Mouse (Mus musculus) right cerebral cortex, postnatal 25 days (tissue): ENCODE measurements at regions not wholly inside any gene's neighbourhood (a gene's known extent, or its start where the extent isn't known, plus 50 kb on each side); places are given as distances from the start of the nearest gene placed in this dataset.

Source experiments
- DNase-seq: peaks from one replicate; pipeline ENCODE4 v3.0.0; 2022

DNA sequence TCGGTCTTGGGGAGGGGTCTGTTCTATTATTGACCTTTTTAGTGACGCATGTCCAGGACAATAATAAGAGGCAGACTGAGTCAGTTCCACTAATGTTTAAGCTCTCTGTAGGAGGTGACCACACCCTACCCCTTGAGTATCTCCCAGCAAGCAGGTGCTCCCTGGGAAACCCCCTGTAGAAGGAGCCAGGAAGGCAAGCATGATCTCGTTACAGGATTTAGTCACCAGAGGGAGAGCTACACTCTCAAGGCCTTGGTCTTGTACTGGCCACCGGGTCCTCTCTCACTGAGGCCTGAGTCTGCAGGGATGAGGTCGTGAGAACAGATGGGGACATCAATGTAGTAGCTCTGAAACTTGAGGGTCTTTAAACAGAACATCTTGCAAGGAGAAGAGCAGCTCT is 55.3 kb upstream of the Ccnd2 start:
- DNase-seq: no peak

DNA sequence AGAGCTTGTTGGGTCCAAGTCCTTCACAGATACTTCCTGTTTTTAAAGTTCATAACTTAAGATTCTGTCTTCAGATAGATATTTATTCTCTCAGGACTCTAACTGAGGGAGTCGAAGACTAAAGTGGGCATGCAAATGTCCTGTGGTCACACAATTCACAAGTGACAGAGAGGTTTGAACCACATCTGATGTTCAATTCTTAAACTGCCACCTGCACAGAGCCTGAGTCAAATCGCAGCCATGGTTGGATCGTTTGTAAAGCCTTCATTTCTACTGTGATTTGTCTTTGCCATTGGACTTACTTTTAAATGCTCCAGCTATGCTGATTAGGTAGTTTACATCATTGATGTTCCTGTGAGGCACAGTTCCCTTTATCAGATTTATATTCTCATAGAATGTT is 61.4 kb upstream of the Ccnd2 start:
- no peak for DNase-seq

DNA sequence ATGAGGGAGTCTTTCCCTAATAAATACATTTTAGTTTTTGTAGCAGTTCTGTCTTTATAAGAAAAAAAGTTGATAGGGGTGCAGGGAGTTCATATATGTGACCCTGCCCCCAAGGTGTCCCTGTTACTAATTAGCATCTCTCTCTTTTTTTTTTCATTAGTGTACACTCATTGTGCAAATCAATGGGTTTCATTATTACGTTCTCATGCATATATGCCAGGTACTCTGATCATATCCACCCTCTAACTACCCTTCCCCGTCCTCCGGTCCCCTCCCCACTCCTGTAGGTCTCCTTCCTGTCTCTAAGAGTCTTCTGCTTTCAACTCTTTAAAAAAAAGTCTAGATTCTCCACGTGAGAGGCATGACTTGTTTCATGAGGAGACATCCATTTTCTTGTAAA is 63.9 kb upstream of the Ccnd2 start:
- DNase-seq: no peak

DNA sequence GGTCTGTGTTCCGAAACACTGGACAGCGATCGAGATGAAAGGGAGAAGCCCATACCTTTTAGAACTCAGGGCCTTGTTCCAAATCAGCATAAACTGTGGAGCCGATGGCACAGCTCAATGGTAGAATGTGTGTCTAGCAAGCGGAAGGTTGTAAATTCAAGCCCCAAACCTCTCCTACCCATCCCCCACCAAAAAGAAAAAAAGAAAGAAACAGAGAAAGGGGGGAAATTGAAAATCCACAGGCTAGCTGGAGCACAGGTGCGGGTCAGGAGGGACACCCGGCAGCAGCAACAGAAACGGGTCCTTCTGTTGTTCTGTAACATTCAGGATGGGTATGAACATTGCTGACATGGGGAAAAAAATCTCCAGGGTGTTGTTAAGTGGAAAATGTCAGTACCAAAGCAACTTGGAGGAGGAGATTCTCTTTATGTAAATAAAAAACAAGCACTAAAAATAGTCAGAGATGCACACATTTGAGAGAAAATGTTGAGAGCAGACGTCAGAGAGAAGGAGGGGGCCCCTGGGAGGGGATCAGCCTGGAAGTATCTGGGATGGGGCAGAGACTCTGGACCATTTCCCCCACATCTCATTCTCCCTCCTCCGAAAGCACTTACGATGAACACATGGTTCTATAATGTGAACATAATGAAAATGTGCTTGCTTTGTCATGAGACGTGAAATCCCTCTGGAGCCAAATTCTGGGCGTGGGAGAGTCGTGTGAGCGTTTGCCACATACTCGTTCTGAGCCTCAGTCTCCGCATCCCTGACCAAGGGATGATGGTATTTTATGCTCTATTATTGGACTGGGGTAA is 66.8 kb upstream of the Ccnd2 start:
- no peak for DNase-seq

DNA sequence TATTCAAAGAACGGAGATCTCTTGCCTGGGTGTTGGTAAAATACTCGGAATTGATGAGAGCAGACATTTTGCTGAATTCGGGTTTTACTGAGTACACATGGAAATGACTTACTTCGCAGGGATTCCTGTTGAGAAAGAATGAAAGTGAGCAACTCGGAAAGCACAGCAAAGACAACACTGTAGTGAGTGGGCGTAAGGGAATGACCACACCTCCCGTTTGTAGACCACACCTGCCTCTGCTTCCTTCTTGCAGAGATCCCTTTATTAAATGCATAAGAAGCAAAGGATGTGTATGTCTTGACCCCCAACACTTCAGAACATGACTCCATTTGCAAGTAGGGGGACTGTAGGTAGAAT is 67.4 kb upstream of the Ccnd2 start:
- DNase-seq: no peak

DNA sequence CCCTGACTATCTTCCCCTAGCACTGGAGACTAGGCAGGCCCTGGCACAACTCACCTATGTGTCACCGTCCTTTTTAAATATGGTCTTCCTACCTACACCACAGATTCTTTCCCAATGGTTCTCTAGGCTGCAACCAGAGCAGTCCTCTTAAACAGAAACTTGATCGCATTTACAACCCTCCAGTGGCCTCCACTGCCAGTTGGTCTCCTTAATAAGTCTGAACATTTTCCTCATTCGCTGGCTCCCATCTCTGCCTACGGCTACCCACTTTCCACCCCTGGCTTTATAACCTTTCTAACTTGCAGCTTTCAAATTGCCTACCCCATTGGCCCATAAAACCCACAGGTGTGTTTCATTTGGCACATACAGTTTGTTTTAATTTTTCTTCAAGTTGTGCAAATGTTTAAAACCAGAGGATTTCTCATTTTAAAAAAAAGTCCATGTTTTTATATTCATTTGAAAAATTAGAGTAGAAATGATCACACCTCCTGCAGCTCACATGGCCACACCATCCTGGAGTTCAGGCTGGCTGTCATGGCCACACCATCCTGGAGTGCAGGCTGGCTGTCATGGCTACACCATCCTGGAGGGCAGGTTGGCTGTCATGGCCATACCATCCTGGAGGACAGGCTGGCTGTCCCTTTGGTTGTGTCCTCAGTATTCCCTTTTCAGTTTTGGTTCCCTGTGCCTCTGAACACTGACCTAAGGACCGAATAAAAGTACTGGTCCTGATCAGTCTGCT is 74.4 kb upstream of the Ccnd2 start:
- no peak for DNase-seq

DNA sequence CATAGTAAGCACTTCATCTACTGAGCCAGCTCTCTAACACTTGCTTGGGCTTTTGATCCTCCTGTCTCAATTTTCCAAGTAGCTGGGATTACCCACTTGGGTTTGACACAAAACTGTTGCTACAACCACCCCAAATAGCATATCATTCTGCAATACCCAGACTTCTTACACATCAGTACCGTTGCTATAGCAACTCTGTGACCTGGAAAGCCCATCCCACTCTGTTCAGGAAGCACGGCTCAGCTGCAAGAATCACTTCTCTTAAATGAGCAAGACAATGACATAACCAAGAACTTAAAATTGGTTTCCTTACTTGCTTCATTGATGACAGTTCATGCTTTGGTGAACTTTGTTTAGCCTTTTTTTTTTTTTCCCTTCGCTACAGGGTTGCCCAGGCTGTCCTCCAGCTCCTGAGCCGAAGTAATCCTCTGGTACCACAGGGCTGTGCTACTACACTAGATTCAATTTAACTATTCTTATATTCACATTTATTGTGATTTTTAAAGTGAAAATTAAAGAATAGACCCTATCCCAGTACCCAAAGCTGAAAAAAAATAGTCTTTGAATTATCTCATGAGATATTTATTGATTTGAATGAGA is 84.6 kb upstream of the Ccnd2 start:
- DNase-seq: no peak

DNA sequence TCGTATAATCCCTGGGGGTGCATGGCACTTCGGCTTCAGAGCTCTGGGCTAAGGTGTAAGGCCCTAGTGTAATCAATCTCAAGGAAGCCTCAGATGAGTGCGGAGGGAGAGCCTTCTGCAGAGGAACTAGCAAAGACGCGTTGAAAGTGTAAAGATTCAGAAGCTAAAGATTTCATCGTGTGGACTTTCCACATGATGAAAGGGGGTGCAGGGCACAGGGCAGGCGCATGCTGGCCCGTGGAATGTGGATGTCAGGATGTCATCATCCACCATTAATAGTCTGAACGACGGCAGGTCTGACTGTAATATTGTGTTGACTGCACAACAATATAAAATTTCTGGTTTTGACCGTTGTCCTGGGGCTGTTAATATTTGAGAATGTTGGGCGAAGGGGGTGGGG is 85.2 kb upstream of the Ccnd2 start:
- DNase-seq: no peak

DNA sequence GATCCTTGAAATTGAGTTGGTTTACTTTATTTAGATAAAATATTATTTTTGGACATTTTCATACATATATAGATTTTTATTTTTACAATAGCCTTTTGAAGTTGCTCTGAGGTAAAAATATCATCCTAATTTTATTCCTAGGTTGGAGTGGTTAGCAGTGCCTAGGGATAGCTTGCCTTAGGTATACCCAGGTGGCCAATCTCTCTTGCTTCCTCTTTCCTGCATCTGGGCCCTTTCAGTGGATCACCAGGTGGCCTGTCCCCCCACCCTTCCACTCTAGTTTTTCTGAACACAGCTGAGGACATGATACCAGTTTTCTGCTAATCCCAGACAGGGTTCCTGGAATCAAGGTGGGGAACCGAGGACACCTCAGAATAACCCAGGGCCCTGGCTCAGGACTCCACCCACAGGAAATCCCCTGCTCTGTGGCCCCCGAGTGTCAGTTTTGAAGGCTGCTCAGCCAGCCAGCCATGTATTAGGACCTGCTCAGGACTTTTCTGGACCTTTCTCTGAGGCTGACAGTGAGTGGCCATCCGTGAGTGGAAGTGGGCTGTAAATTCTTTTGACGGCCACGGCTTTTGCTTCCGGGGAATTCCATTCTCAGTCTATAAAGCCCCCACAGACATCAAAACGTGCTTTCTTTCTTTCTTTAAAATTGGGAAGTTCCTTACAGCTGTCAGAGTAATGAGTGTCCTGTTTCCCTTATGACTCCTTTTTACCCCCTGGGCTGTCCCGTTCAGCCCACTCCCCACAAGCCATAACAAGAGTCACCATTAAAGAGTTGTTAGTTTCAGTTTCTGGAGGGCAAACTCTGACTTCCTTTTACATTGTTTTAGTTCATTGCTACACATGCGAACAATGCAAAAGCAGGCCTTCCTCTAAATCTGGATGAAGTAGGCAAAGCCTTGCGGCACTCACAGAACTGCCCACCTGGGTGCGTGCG is 87.8 kb upstream of the Ccnd2 start:
- DNase-seq: no peak

DNA sequence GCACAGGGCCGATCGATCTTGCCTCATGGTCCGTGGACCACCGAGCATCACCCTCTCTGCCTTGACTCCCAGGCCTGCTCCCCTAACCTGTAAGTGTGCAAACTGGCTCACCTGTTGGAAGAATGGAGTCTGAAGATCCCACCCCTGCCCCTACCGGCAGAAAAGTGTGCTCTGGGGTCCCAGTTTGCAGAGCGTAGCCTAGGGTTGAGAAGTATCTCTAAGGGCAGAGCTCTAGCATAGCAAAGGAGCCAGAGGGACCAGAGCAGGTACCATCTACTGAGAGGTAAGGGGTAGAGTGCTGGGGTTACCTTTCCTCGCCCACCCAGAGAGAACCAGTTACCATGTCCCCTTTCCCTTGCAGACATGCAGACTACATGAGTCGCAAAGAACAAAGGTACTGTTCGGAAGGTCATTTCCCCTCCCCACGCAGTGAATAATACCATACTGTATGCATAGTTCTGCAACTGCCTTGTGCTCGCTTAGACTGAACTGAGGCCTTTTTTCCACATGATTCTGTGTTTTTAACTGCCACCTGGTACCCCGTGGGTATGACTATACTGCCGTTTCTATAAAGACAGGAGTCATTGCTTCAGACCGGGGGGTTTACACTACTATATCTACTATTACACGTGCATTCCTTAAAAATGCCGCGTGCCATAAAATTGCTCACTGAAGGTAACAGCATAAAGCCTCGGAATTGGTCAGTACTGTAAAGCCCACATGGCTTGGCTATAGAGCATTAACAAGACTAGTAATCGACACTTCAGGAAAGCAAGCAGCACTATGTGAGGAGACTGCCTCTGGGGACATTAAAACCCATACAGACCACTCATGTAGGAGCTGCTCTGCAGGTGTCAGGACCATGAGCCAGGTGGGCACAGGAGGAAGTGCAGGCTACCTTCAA is 88.7 kb upstream of the Ccnd2 start:
- no peak for DNase-seq

DNA sequence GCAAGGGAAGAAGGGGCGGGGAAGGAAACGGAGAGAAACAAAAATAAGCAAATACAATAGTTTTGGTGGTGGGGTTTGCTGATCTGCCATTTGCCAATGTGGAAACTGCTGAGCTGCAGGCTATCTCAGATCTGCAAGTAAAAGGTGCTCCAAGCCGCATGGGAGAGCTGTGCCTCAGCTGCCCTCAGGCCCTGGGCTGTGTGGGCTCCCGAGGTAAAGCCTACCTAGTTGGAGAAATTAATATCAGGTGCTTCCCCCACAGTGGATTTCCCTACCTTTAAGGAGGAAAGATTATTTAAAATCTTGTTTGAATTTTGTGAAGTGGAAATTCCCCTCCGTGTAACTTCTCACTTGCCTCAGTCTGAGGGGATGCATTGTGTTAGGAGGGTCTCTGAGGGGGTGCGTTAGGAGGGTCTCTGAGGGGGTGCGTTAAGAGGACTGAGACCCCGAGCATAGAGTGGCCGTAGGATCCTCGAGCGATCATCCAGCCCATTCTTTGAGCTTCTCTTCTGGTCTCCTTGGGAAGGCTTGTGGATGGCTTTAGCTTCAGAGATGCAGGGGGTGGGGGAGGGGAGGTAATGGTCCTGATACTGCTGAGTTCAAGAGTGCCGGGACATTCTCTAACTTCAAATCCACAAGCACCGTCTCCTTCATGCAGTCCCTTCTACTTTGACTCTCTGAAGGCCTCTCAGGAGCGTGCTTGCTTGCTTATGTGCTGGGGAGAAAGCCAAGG is 89.9 kb upstream of the Ccnd2 start:
- DNase-seq: no peak

DNA sequence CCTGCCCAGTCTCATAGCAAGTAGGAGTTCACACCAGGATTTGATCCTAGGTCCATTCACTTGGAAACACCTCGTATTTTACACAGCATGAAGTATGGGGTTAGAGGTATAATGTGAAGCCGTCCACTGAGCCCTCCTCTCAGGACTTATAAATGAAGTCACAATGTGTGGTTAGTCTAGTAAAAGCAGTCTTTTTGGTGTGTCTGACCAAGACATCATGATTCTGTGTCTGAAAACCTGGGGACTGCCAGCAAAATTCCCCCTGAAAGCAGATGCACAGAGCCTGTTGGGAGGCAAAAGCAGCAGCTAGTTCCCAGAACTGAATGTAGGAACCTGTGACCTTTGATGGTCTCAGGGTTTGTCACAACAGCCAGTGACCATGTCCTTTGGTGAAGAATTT is 91.0 kb upstream of the Ccnd2 start:
- DNase-seq: no peak

DNA sequence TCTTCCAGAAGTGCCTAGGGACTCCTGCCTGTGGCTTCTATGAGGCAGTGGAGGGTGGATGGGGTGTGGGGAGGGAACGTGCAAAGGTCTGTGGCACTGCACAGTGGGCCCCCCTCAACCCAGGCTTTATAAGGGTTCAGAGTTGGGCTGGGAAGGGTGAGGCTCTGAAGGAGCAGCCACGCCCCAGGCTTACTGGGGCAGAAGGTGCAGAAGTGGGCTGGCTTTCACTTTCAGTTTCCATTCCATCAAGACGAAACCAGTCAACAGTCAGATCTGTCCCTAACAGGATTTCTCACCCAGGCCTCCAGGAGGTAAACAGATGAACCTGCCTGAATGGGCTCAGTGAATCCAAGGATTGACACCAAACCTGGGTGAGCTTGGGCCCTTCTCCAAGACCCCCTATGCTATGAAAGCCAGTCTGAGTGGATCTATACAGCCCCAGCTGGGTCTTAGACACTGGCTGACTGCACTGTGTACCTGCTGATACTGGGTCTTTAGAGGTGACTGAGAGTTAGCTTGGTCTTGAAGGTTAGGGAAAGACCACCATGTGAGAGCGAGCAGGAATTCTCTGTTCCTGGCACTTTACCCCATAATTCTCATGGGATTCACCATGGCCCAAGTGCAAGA is 93.9 kb upstream of the Ccnd2 start:
- DNase-seq: no peak

DNA sequence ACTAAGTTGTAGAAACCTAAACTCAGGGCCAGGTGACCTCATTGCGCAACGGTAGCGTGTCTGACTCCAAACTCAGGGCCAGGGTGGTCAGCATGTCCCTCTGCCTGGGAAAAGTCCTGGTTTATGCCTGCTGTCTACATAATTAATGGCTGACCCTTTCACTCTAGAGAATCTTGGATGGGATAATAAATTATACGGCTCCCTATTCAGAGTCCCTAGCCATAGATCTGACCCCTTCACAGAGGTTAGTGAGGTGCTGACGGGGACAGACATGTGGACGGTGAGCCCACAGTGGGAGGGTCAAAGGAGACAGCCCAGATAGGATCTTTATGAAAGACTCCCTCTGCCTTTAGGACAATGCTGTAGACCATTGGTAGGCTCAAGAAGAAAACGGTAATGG is 94.7 kb upstream of the Ccnd2 start:
- DNase-seq: no peak

DNA sequence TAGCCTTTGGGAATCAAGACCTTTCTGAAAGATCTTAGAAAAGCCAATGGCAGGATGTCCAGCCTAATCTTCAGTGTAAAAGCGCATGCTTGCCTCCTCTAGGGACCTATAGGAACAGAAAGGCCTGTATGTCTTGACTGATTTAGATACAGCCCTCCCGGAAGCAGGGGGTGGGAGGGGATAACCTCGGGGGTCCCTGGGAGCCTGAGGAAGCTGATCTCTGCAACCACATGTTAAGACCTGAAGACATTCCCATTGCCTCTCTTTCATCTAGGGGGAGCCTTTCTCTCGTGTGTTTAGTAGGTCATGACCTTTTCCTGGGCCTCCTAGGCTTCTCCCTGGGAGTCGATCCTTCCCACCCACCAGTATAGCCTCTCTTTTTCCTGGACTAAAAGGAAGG is 95.3 kb upstream of the Ccnd2 start:
- no peak for DNase-seq

DNA sequence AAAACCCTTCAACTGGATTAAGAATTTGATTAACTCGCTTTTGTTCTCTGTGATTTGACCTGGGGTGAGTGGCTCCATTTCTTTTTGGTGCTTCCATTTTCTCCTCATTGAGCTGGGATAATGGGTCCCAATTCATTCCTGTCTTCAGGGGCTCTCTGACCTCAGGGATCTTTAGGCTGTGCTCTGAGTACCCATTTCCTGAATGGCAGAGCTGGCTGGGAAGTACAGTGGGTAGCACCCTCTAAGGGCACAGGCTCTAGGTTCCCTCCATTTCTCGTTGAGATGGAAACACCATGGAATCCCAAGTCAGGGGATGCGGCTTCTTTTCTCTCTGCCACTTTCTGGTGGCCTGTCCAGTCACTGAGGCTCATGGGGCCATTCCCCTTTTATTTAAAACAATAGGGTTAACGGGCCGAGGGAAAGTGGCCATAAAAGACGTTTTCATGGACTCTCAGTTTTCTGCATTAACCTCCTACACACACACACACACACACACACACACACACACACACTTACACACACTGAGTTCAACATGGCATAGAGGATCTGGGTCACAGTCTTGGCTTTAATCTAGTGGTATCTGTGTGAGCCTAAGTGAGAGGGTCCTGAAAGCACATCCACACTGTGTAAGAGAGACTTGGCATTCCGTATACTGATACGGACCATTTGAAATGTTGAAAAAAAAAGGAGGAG is 98.3 kb upstream of the Ccnd2 start:
- DNase-seq: no peak

DNA sequence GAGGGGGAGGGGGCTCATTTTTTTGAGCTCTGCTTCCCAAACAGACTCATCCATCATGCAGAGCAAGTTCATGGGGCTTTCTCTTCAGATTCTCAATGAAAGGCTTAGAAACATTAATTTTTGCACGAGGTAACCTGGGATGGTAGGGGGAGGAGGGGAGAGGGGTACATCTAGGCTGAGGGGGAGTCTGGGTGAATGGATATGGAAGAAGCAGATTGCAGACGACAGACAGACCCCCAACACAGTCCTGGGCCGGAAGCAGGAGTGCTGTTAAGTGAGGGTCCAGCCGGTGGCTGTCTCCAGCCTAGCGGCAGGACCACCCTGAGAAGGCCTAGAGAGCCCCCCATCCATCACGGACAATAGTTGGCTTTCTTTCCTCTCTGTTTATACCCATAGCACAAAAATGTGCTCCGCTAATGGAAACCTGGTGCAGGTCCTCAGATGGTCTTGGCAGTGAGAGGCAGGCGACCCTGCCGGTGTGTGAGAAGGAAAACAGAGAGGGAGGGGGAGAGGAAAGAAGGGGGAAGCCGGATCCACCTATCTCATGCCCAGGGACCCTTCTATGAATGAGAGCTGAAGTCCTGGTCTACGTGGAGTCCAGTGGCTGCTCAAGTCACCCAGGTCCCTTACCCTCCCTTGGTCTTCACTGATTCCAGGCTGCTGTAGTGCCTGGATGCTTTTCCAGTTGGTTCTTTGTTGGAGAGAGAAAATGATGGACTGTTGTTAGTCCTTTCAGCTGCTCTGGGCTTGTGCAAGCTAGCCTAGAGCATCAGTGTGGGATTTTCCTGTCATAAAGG is 99.1 kb upstream of the Ccnd2 start:
- no peak for DNase-seq

DNA sequence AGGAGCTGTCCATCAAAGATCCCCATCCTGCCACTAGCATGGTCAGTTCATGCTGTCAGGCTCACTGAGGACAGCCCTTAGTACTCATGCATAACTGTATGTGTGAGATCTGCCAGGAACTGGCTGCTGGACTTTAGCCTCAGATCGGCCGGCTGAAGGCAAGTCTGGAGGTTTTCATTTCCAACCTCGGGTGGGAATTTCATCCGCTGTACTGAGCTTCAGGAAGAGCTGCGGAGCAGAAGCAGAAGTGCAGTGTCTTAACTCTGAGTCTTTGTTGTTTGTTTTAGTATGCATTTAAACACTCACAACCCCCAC is 99.6 kb upstream of the Ccnd2 start:
- no peak for DNase-seq

DNA sequence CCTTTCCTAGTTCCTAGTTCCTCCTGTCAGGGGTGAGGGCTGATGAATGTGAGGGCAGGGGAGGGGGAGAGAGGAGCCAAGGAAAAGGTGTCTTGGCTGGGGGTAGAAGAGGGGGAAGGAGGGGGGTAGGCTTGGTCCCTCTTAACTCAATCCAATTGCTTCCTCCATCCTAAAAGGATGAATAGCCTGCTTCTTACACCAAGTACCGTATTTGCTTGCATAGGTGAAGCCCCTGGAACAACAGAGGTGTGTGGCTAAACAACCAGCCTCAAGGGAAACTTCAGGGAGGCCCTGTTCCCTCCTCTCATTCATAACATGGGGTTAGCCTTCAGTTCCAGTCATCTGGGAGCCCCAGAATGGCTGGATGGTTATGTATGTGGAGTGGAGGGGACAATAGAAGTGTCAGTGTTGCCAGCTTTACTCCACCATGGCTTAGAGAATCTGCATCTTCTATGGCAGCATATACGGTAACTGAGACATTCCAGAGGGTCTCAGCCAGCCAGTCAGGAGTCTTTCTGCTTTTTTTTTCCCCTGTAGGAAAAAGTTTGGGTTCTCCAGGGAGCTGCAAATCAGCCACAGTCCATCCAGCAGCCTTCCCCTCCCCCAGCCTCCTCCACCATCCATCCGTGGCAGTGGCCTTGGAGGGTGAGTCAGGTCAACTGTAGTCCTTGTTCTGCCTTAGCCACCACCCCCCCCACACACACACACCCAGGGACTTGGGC is 100.2 kb upstream of the Ccnd2 start:
- no peak for DNase-seq
